Mouse (Mus musculus): Measurements from ENCODE around the gene Atp6v0e2. TPM values are rescaled to one million over a fixed set of nuclear protein-coding genes. Genes with fewer than 3 reads are reported as not detected.

Gene Atp6v0e2
- total and polyA plus RNA-seq, 3 experiments, result not detected

DNA sequence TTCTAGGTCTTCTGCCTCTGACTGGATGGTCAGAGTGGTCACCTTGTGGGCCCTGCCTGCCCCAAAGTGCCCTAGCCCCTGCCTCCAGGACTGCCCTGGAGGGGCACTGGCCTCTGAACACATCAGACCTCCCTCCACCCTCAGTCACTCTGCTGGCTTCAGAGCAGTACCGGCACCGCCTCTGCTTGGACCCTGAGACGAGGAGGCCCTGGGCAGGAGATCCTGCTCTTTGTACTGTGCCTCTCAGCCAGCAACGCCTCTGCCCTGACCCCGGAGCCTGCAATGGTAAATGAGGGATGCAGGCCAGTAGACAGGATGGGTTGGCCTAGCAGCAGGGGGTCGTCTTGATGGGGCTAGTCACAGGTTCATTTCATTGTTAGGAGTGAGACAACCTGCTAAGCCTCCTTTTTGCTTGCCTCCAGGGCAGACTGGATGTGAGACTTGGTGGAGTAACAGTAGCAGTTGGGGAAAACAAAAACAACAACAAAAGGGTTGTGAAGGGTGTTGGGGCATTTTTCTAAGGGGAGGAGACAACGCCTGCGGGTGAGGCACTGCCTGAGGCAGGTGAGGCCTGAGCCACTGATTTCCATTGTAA lies 44.2 kb upstream of the Atp6v0e2 start:
- no peak overlapping the region for H3K27ac ChIP-seq (ENCODE audit: insufficient read depth, low read depth)
- TF ChIP-seq BHLHE40 (IDR thresholded peaks at IDR 0.05; ENCODE audit: low read depth, low read length) (no peak), MXI1 (IDR thresholded peaks at IDR 0.05; ENCODE audit: low read depth, low read length) (no peak), MAX (IDR thresholded peaks at IDR 0.05; ENCODE audit: low read length) (no peak), RCOR1 (conservative IDR thresholded peaks at IDR 0.05; ENCODE audit: low read depth, low read length) (no peak), RAD21 (IDR thresholded peaks at IDR 0.05; ENCODE audit: low read depth, low read length) (no peak), TCF12 (IDR thresholded peaks at IDR 0.05; ENCODE audit: low read depth, low read length) (no peak), ETS1 (conservative IDR thresholded peaks at IDR 0.05; ENCODE audit: low read depth, low read length) (no peak), E2F4 (IDR thresholded peaks at IDR 0.05; ENCODE audit: insufficient replicate concordance, low read depth, low read length) (no peak), TBP (conservative IDR thresholded peaks at IDR 0.05; ENCODE audit: low read depth, low read length) (no peak), SIN3A (IDR thresholded peaks at IDR 0.05; ENCODE audit: low read length) (no peak), PAX5 (IDR thresholded peaks at IDR 0.05; ENCODE audit: low read length) (no peak), ZKSCAN1 (IDR thresholded peaks at IDR 0.05; ENCODE audit: borderline replicate concordance, low read depth, low read length) (no peak)
- no peaks in the 10 kb centered on the region for H3K9me3 ChIP-seq (replicated peaks; ENCODE audit: low read length)
- no peak for DNase-seq (ENCODE audit: extremely low read depth)
- no peaks in the 10 kb centered on the region for H3K36me3 ChIP-seq (replicated peaks in 1 of 2; ENCODE audit: control insufficient read depth in 1 of 2, insufficient read depth in 1 of 2, low read length in 1 of 2)
- H3K79me2 ChIP-seq (replicated peaks; ENCODE audit: control insufficient read depth, extremely low read depth, insufficient read depth, poor library complexity, severe bottlenecking), result no peaks in the 10 kb centered on the region
- in situ Hi-C loops (cut with MboI; ENCODE audit: low pct_ligation_motif_present, low pct_unique_long_range_greater_than_20kb, low sequenced_read_pairs), result no loop called here
- dilution Hi-C loops (cut with MboI; ENCODE audit: extremely low pct_ligation_motif_present, extremely low pct_unique_long_range_greater_than_20kb, low sequenced_read_pairs), result no loop called here
- no peak overlapping the region for H3K4me2 ChIP-seq (ENCODE audit: insufficient read depth, low read depth, poor library complexity, severe bottlenecking)
- peaks cover 52% of the 10 kb centered on the region for H3K27me3 ChIP-seq (replicated peaks)
- H3K4me3 ChIP-seq (replicated peaks in 1 of 3; ENCODE audit: low read depth in 2 of 3, low read length in 2 of 3, poor library complexity in 1 of 3), result no peak overlapping the region
- peaks cover 2 to 3% of the 10 kb centered on the region in 2 experiments; a peak in 3 of 4 replicates for H3K4me1 ChIP-seq (ENCODE audit: control insufficient read depth in 1 of 2, insufficient read depth in 2 of 2)
- no peak overlapping the region for H3K9ac ChIP-seq (ENCODE audit: insufficient read depth, low read depth)

DNA sequence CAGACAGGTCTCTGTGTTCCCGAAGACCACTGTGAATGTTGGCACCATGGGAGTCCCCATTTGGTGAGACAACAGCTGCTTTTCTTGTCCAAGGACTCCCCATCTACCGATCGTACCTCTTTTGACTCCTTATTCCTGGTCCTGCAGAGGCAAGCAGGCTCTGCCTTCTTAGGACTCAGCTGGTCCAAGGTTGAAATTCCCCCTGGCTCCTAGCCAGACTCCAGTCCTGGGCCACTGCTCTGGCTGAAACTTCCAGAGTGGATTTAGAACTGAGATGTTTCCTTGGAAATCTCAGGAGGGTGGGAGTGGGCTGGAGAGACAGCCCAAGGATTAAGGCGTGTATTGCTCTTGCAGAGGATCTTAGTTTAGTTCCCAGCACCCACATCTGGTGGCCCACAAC lies 39.9 kb upstream of the Atp6v0e2 start:
- dilution Hi-C loops (cut with MboI; ENCODE audit: extremely low pct_ligation_motif_present, extremely low pct_unique_long_range_greater_than_20kb, low sequenced_read_pairs), result no loop called here
- Histone ChIP-seq H3K27ac (ENCODE audit: insufficient read depth, low read depth) (no peak overlapping the region), H3K9ac (ENCODE audit: insufficient read depth, low read depth) (no peak overlapping the region), H3K36me3 (replicated peaks in 1 of 2; ENCODE audit: control insufficient read depth in 1 of 2, insufficient read depth in 1 of 2, low read length in 1 of 2) (no peaks in the 10 kb centered on the region), H3K4me3 (replicated peaks in 1 of 3; ENCODE audit: low read depth in 2 of 3, low read length in 2 of 3, poor library complexity in 1 of 3) (no peak overlapping the region), H3K4me1 (ENCODE audit: control insufficient read depth in 1 of 2, insufficient read depth in 2 of 2) (no peaks in the 10 kb centered on the region), H3K9me3 (replicated peaks; ENCODE audit: low read length) (no peaks in the 10 kb centered on the region), H3K4me2 (ENCODE audit: insufficient read depth, low read depth, poor library complexity, severe bottlenecking) (no peak overlapping the region), H3K27me3 (replicated peaks) (peaks cover 23% of the 10 kb centered on the region), H3K79me2 (replicated peaks; ENCODE audit: control insufficient read depth, extremely low read depth, insufficient read depth, poor library complexity, severe bottlenecking) (no peaks in the 10 kb centered on the region)
- in situ Hi-C loops (cut with MboI; ENCODE audit: low pct_ligation_motif_present, low pct_unique_long_range_greater_than_20kb, low sequenced_read_pairs), result no loop called here
- TF ChIP-seq CTCF (conservative IDR thresholded peaks at IDR 0.05 in 1 of 2, IDR thresholded peaks at IDR 0.05 in 1 of 2; ENCODE audit: low read depth in 2 of 2, low read length in 2 of 2) (no peak), MYC (IDR thresholded peaks at IDR 0.05; ENCODE audit: low read depth, low read length) (no peak), ELF1 (IDR thresholded peaks at IDR 0.05; ENCODE audit: low read depth, low read length) (no peak), MAX (IDR thresholded peaks at IDR 0.05; ENCODE audit: low read length) (no peak), BHLHE40 (IDR thresholded peaks at IDR 0.05; ENCODE audit: low read depth, low read length) (no peak), ETS1 (conservative IDR thresholded peaks at IDR 0.05; ENCODE audit: low read depth, low read length) (no peak), NELFE (IDR thresholded peaks at IDR 0.05; ENCODE audit: low read depth, low read length) (no peak), NRF1 (IDR thresholded peaks at IDR 0.05; ENCODE audit: low read depth, low read length) (no peak), SMC3 (IDR thresholded peaks at IDR 0.05; ENCODE audit: low read depth, low read length) (no peak), ZKSCAN1 (IDR thresholded peaks at IDR 0.05; ENCODE audit: borderline replicate concordance, low read depth, low read length) (no peak), PAX5 (IDR thresholded peaks at IDR 0.05; ENCODE audit: low read length) (no peak), USF1 (IDR thresholded peaks at IDR 0.05; ENCODE audit: low read depth, low read length) (no peak), MEF2A (IDR thresholded peaks at IDR 0.05; ENCODE audit: borderline replicate concordance, low read depth, low read length) (no peak), RAD21 (IDR thresholded peaks at IDR 0.05; ENCODE audit: low read depth, low read length) (no peak), RCOR1 (conservative IDR thresholded peaks at IDR 0.05; ENCODE audit: low read depth, low read length) (no peak)
- no peak for DNase-seq (ENCODE audit: extremely low read depth)

All from CH12.LX (cell line).